Mouse (Mus musculus) heart, adult 2 months (tissue): ENCODE results near the gene Kcnt1.

Experiments used
- CTCF ChIP-seq: fragments of 200-600 bp; IDR thresholded peaks from 2 replicates; pipeline ENCODE4 v1.8.1; 2022; ENCODE audit warnings: antibody characterized with exemption, mild to moderate bottlenecking, moderate library complexity
- POLR2A ChIP-seq: fragments of 200-500 bp; IDR thresholded peaks from 2 replicates; pipeline ENCODE4 v1.6.1; 2011; ENCODE audit warnings: mild to moderate bottlenecking, low read depth, low read length, control low read depth; ENCODE audit not compliant: insufficient read depth

DNA sequence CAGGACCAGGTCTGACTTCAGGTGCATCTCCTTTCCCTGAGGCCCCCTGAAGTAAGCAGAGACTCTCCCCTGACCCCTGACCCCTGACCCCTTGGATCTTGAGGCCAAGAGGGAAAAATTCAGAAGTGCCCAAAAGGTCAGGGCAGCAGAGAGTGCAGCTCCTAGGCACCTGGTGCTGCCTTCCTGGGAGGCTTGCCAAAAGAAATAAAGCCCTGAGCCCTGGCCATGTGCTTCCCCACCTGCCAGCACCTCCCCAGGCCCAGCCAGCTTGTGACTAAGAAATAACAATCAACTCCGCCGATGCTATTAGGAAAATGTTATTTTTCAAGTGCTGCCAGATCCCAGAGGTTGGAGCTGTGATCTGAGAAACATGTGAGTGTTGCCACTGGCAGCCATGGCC lies 1.5 kb upstream of the Kcnt1 start:
- TF ChIP-seq POLR2A (no peak), CTCF (no peak)
